In the genomic region with DNA sequence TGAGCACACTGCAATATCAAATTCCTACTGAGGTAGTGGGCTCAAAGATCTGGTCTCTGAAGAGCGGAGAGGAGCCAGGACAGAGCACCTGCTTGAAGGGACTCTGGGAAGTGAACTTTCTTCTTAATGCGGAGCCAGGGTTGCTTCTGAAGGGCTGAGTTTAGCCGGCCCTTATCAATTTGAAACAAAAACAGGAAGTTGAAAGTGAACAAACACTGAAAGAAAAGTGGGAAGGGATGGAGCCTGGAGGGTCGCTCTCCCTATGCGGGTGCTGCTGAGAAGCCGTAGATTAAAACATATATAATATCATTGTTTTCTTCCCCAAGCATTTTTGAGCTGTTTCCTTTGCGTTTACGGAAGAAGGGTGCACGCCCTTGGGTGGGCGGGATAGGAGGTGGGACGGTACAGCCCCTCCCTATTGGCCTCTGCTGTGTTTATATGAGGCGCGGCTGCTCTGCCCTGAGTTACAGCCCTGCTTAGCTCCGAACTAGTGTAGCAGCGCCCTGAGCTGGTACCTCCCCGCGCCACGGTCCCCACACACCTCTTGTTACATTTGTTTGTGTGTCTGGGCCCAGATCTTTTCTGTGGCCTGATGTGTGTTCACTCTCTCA, we compare ENCODE assay signal across 7 mouse cellular contexts. TPM values are rescaled to one million over a fixed set of nuclear protein-coding genes. Genes with fewer than 3 reads are reported as not detected.
DNase-seq lines count a peak whose midpoint lies in the region; ATAC-seq and TF ChIP-seq lines count a peak whose summit lies in the region.

A gene (plus strand): TSS at position 414 of the 611 bp plus-strand sequence.

- peaks cover 3% of the 10 kb centered on the region; the same call in 1 of the 2 replicates for H3K27me3 ChIP-seq in erythroblast, embryonic 14.5 days (ENCODE audit: control insufficient read depth)
- no peaks in the 10 kb centered on the region for H3K27me3 ChIP-seq in heart, postnatal 0 days (ENCODE audit: control insufficient read depth, insufficient read depth, low read length)
- H3K27me3 ChIP-seq in megakaryocyte, embryonic 14.5 days (replicated peaks): no peaks in the 10 kb centered on the region

- H3K4me3 ChIP-seq in erythroblast, embryonic 14.5 days (replicated peaks): peak within 1 kb of the TSS; percentile 65
- H3K4me3 ChIP-seq in heart, postnatal 0 days (ENCODE audit: low read depth, low read length): peak within 1 kb of the TSS; percentile 61
- H3K4me3 ChIP-seq in megakaryocyte, embryonic 14.5 days (replicated peaks): peak within 1 kb of the TSS; percentile 89

- no peak for TF ChIP-seq EP300 in heart, postnatal 0 days (IDR thresholded peaks at IDR 0.05; ENCODE audit: low read depth)

- H3K4me1 ChIP-seq in erythroblast, embryonic 14.5 days (ENCODE audit: control insufficient read depth): peaks cover 16% of the 10 kb centered on the region
- no peaks in the 10 kb centered on the region for H3K4me1 ChIP-seq in heart, postnatal 0 days (ENCODE audit: control insufficient read depth, insufficient read depth)
- H3K4me1 ChIP-seq in megakaryocyte, embryonic 14.5 days: peaks cover 13% of the 10 kb centered on the region

- peak within 1 kb of the TSS; percentile 68 for H3K27ac ChIP-seq in heart, postnatal 0 days (ENCODE audit: low read depth)

- H3K9me3 ChIP-seq in erythroblast, embryonic 14.5 days (ENCODE audit: control insufficient read depth, low read length): no peaks in the 10 kb centered on the region
- no peaks in the 10 kb centered on the region for H3K9me3 ChIP-seq in heart, postnatal 0 days (replicated peaks; ENCODE audit: control insufficient read depth, low read length)
- no peaks in the 10 kb centered on the region for H3K9me3 ChIP-seq in megakaryocyte, embryonic 14.5 days

- 2% methylated on average over 18 of the region's 18 CpGs for WGBS in heart, postnatal 0 days

- peak; percentile 92 for ATAC-seq in heart, postnatal 0 days (ENCODE audit: insufficient read depth, low read depth)

- H3K9ac ChIP-seq in heart, postnatal 0 days (replicated peaks; ENCODE audit: low read depth, low read length): peak within 1 kb of the TSS; percentile 58

- DNase-seq in adrenal gland, postnatal 10 days: peak; percentile 82
- DNase-seq in heart, postnatal 0 days (ENCODE audit: low spot score): peak; percentile 26
- peak; percentile 79 to 87 for DNase-seq in kidney, postnatal 25 days
- DNase-seq in spleen, adult 12 weeks (ENCODE audit: low spot score): peak; percentile 55
- no peak for DNase-seq in layer of hippocampus, postnatal 25 days (ENCODE audit: extremely low spot score in 1 of 2, low spot score in 1 of 2)

- no peaks in the 10 kb centered on the region; the same call in 1 of the 2 replicates for H3K36me3 ChIP-seq in erythroblast, embryonic 14.5 days (ENCODE audit: control insufficient read depth)
- H3K36me3 ChIP-seq in heart, postnatal 0 days (replicated peaks; ENCODE audit: control insufficient read depth, insufficient read depth, low read length): no peaks in the 10 kb centered on the region
- H3K36me3 ChIP-seq in megakaryocyte, embryonic 14.5 days (replicated peaks; ENCODE audit: low read length): no peaks in the 10 kb centered on the region

- no peak for TF ChIP-seq CTCF in heart, postnatal 0 days (IDR thresholded peaks at IDR 0.05; ENCODE audit: low read depth)

- peak within 1 kb of the TSS; percentile 70 for H3K4me2 ChIP-seq in heart, postnatal 0 days (ENCODE audit: low read depth, low read length)

RNA-seq across cellular contexts. Expression of the gene that starts here (rescaled TPM):
- total RNA-seq in adrenal gland, postnatal 10 days (2021): 10 to 100 TPM; 12.4 to 21.2 TPM
- 0.03 TPM in 1 of 2 replicates, not detected in the other for polyA plus RNA-seq in erythroblast, embryonic 14.5 days (2012)
- total RNA-seq in heart, postnatal 0 days (2014; rRNA removed; ENCODE audit: low replicate concordance): 3.8 and 19.2 TPM in 2 replicates
- polyA plus RNA-seq in heart, postnatal 0 days (2015; fragmentation: Nextera tagmentation; extraction: Ambion mirVana): 4.6 and 5.0 TPM in 2 replicates
- polyA plus RNA-seq in megakaryocyte, embryonic 14.5 days (2012; ENCODE audit: insufficient read depth, low replicate concordance): 0.96 TPM in 1 of 2 replicates, not detected in the other
- total RNA-seq in layer of hippocampus, postnatal 25 days (2021): 1 to 10 TPM; 3.7 to 4.4 TPM

Comparison
In these comparisons a context has a peak if more than half of its experiments do, and no peak if none do; other contexts are left out.
1. DNase-seq: peak in adrenal gland, postnatal 10 days (single experiment), heart, postnatal 0 days (single experiment), kidney, postnatal 25 days (2 of 2) and spleen, adult 12 weeks (single experiment); none in layer of hippocampus, postnatal 25 days (0 of 2).
2. Peak in every context shown above with its lines, with median percentiles within 50 percentile points of each other: H3K4me3 ChIP-seq.